Mouse (Mus musculus): ENCODE measurements at regions not wholly inside any gene's neighbourhood (a gene's known extent, or its start where the extent isn't known, plus 50 kb on each side); places are given as distances from the start of the nearest gene placed in this dataset.

DNA sequence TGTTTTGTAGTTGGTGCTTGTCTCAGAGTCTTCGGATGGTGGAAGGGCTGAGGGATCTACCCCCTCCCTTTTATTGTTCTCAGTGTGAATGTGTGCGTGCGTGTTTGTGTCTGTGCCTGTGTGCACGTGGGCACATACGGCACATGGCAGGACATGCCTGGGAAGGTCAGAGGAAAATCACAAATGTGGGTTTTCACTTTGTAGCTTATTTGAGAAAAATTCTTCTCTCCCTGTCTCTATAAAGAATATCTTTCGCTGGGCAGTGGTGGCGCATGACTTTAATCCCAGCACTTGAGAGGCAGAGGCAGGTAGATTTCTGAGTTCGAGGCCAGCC, 73.5 kb upstream of the Klf13 start:
- H3K27ac ChIP-seq (ENCODE audit: low read length), result no peak overlapping the region
- H3K9ac ChIP-seq (ENCODE audit: low read depth, low read length), result no peak overlapping the region
- no peaks in the 10 kb centered on the region for H3K27me3 ChIP-seq (replicated peaks; ENCODE audit: control insufficient read depth, insufficient read depth, low read length)
- ATAC-seq, result no peak
- 85% methylated on average over 8 of the region's 8 CpGs for WGBS
- no peaks in the 10 kb centered on the region for H3K9me3 ChIP-seq (ENCODE audit: control insufficient read depth, low read length)
- H3K4me1 ChIP-seq (ENCODE audit: control insufficient read depth, insufficient read depth, low read length), result no peaks in the 10 kb centered on the region
- H3K4me3 ChIP-seq (ENCODE audit: low read length), result no peak overlapping the region
- H3K36me3 ChIP-seq (ENCODE audit: control insufficient read depth, insufficient read depth, low read length), result no peaks in the 10 kb centered on the region
- no peak overlapping the region for H3K4me2 ChIP-seq (ENCODE audit: low read depth, low read length)

- H3K27me3 ChIP-seq (replicated peaks; ENCODE audit: control insufficient read depth, insufficient read depth, low read length), result no peaks in the 10 kb centered on the region
- WGBS, result 58% methylated on average over 13 of the region's 13 CpGs
- no peak overlapping the region for H3K4me2 ChIP-seq (ENCODE audit: low read depth, low read length)
Observed at GRCm38 (mm10) chr7:64011563-64012267, 73.0 kb upstream of the Klf13 start.

DNA sequence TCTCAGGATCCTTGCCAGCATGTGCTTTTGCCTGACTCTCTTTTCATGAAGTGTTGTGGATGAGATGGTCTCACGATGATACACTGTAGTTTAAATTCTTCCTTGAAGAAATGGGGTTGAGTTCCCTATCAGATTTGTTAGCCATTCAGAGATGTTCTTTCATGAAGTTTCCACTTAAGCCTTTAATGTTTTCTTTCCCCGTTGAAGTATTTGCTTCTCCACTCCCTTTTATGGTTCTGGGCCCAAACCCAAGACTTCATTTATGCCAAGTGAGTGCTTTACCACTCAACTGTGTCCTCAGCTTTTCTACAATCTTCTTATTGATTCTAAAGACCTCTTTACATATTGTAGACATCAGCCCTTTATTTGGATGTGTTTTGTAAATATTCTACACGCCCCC, 71.9 kb upstream of the Klf13 start:
- no peaks in the 10 kb centered on the region for H3K4me1 ChIP-seq (ENCODE audit: control insufficient read depth, insufficient read depth, low read length)
- H3K4me2 ChIP-seq (ENCODE audit: low read depth, low read length), result no peak overlapping the region
- H3K27ac ChIP-seq (ENCODE audit: low read length), result no peak overlapping the region
- WGBS, result 71% methylated on average over 3 of the region's 3 CpGs
- H3K27me3 ChIP-seq (replicated peaks; ENCODE audit: control insufficient read depth, insufficient read depth, low read length), result no peaks in the 10 kb centered on the region
- H3K36me3 ChIP-seq (ENCODE audit: control insufficient read depth, insufficient read depth, low read length), result no peaks in the 10 kb centered on the region
- H3K9ac ChIP-seq (ENCODE audit: low read depth, low read length), result no peak overlapping the region
- H3K9me3 ChIP-seq (ENCODE audit: control insufficient read depth, low read length), result no peaks in the 10 kb centered on the region
- ATAC-seq, result no peak
- no peak overlapping the region for H3K4me3 ChIP-seq (ENCODE audit: low read length)

More at GRCm38 (mm10) chr7:64011563-64012267, 73.0 kb upstream of the Klf13 start:
- Histone ChIP-seq H3K36me3 (ENCODE audit: control insufficient read depth, insufficient read depth, low read length) (no peaks in the 10 kb centered on the region), H3K4me3 (ENCODE audit: low read length) (no peak overlapping the region), H3K9me3 (ENCODE audit: control insufficient read depth, low read length) (no peaks in the 10 kb centered on the region), H3K4me1 (ENCODE audit: control insufficient read depth, insufficient read depth, low read length) (no peaks in the 10 kb centered on the region), H3K9ac (ENCODE audit: low read depth, low read length) (no peak overlapping the region), H3K27ac (ENCODE audit: low read length) (no peak overlapping the region)
- 0 out of 2 replicates have a peak, but pooled peaks have one; percentile 31 for ATAC-seq

DNA sequence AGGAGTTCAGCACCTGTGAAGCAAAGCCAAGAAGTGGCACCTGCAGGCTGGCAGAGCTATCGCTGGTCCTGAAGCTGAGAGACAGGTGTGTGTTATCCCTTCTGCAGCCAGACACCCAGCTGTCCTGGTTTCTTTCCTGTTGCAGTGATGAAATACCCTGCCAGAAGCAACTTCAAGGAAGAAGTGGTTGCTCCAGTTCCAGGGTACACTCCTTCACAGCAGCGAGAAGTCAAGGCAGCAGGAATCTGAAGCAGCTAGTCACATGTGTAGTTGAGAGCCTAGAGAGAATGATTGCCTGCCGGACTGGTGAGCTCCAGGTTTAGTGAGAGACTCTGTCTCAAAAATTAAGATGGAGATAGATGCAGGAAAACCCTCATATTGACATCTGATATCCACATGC, 69.1 kb upstream of the Klf13 start:
- H3K36me3 ChIP-seq (ENCODE audit: control insufficient read depth, insufficient read depth, low read length), result no peaks in the 10 kb centered on the region
- ATAC-seq, result no peak
- H3K9me3 ChIP-seq (ENCODE audit: control insufficient read depth, low read length), result no peaks in the 10 kb centered on the region
- H3K9ac ChIP-seq (ENCODE audit: low read depth, low read length), result no peak overlapping the region
- no peaks in the 10 kb centered on the region for H3K4me1 ChIP-seq (ENCODE audit: control insufficient read depth, insufficient read depth, low read length)
- H3K4me2 ChIP-seq (ENCODE audit: low read depth, low read length), result no peak overlapping the region
- H3K4me3 ChIP-seq (ENCODE audit: low read length), result no peak overlapping the region
- WGBS, result 64% methylated on average over 3 of the region's 3 CpGs
- H3K27me3 ChIP-seq (replicated peaks; ENCODE audit: control insufficient read depth, insufficient read depth, low read length), result no peaks in the 10 kb centered on the region
- no peak overlapping the region for H3K27ac ChIP-seq (ENCODE audit: low read length)

GRCm38 (mm10) chr7:64006935-64007334, 68.2 kb upstream of the Klf13 start:
- Histone ChIP-seq H3K4me3 (ENCODE audit: low read length) (no peak overlapping the region), H3K36me3 (ENCODE audit: control insufficient read depth, insufficient read depth, low read length) (no peaks in the 10 kb centered on the region), H3K4me1 (ENCODE audit: control insufficient read depth, insufficient read depth, low read length) (no peaks in the 10 kb centered on the region), H3K27me3 (replicated peaks; ENCODE audit: control insufficient read depth, insufficient read depth, low read length) (no peaks in the 10 kb centered on the region), H3K9ac (ENCODE audit: low read depth, low read length) (no peak overlapping the region), H3K27ac (ENCODE audit: low read length) (no peak overlapping the region), H3K9me3 (ENCODE audit: control insufficient read depth, low read length) (no peaks in the 10 kb centered on the region), H3K4me2 (ENCODE audit: low read depth, low read length) (no peak overlapping the region)
- no peak for ATAC-seq
- 90% methylated on average over 4 of the region's 4 CpGs for WGBS

DNA sequence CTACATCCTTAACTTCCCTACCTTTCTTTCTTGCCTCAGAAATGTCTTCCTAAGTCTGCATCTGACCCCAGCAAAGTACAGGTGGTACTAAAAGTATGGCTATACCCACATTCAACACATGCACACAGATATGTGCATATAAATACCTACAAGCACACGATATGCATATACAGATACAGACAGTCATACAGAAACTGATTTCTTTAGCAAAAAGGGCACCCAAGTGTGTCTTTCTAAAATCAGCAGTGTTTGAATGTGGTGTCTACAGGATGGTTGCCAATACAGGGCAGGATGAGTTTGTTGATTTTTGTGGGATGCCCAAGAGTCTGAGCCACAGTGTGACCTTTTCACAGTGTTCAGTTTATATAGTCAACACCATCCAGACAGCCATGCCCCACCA, 67.0 kb upstream of the Klf13 start:
- no peak for ATAC-seq
- no peaks in the 10 kb centered on the region for H3K27me3 ChIP-seq (replicated peaks; ENCODE audit: control insufficient read depth, insufficient read depth, low read length)
- no peak overlapping the region for H3K27ac ChIP-seq (ENCODE audit: low read length)
- no peaks in the 10 kb centered on the region for H3K4me1 ChIP-seq (ENCODE audit: control insufficient read depth, insufficient read depth, low read length)
- H3K4me2 ChIP-seq (ENCODE audit: low read depth, low read length), result no peak overlapping the region
- no peak overlapping the region for H3K4me3 ChIP-seq (ENCODE audit: low read length)
- no peak overlapping the region for H3K9ac ChIP-seq (ENCODE audit: low read depth, low read length)
- no peaks in the 10 kb centered on the region for H3K9me3 ChIP-seq (ENCODE audit: control insufficient read depth, low read length)
- WGBS, result 92% methylated on average over 1 of the region's 1 CpGs
- H3K36me3 ChIP-seq (ENCODE audit: control insufficient read depth, insufficient read depth, low read length), result no peaks in the 10 kb centered on the region

- Histone ChIP-seq H3K4me1 (ENCODE audit: control insufficient read depth, insufficient read depth, low read length) (no peaks in the 10 kb centered on the region), H3K4me3 (ENCODE audit: low read length) (no peak overlapping the region), H3K4me2 (ENCODE audit: low read depth, low read length) (no peak overlapping the region), H3K27me3 (replicated peaks; ENCODE audit: control insufficient read depth, insufficient read depth, low read length) (no peaks in the 10 kb centered on the region), H3K27ac (ENCODE audit: low read length) (no peak overlapping the region), H3K36me3 (ENCODE audit: control insufficient read depth, insufficient read depth, low read length) (no peaks in the 10 kb centered on the region), H3K9me3 (ENCODE audit: control insufficient read depth, low read length) (no peaks in the 10 kb centered on the region), H3K9ac (ENCODE audit: low read depth, low read length) (no peak overlapping the region)
- 88% methylated on average over 5 of the region's 5 CpGs for WGBS
- no peak for ATAC-seq
Observed at GRCm38 (mm10) chr7:64003904-64004303, 65.2 kb upstream of the Klf13 start.

DNA sequence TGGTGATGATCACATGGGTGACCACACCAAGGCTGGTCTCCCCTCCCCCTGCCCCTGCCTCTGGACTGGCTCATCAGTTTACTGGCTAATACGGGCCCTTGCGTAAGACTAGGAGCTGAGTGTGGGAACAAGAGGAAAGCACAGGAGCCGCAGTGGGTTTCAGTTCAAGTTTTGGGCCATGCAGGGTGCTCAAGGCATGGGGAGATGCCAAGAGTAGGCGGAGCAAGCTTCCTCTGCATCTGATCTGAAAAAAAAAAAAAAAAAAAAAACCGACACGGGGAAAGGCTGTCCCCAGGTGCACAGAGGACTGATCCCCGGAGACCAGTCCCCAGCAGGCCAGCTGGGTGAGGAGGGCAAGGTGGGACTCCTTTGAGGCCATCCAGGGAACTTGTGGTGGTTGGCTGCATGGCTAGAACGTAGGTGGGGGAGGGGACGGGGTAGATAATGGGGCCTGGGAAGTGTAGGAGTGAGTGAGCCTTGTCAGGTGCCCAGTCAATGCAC, 62.9 kb upstream of the Klf13 start:
- ATAC-seq, result no peak
- H3K4me3 ChIP-seq (ENCODE audit: low read length), result no peak overlapping the region
- H3K4me1 ChIP-seq (ENCODE audit: control insufficient read depth, insufficient read depth, low read length), result no peaks in the 10 kb centered on the region
- no peak overlapping the region for H3K27ac ChIP-seq (ENCODE audit: low read length)
- no peaks in the 10 kb centered on the region for H3K36me3 ChIP-seq (ENCODE audit: control insufficient read depth, insufficient read depth, low read length)
- no peak overlapping the region for H3K9ac ChIP-seq (ENCODE audit: low read depth, low read length)
- H3K4me2 ChIP-seq (ENCODE audit: low read depth, low read length), result no peak overlapping the region
- H3K9me3 ChIP-seq (ENCODE audit: control insufficient read depth, low read length), result no peaks in the 10 kb centered on the region
- H3K27me3 ChIP-seq (replicated peaks; ENCODE audit: control insufficient read depth, insufficient read depth, low read length), result no peaks in the 10 kb centered on the region
- 59% methylated on average over 9 of the region's 9 CpGs for WGBS

- H3K27ac ChIP-seq (ENCODE audit: low read length), result no peak overlapping the region
- no peak overlapping the region for H3K4me3 ChIP-seq (ENCODE audit: low read length)
- peak; percentile 36; the same call in 1 of the 2 replicates for ATAC-seq
- no peak overlapping the region for H3K4me2 ChIP-seq (ENCODE audit: low read depth, low read length)
- no peaks in the 10 kb centered on the region for H3K4me1 ChIP-seq (ENCODE audit: control insufficient read depth, insufficient read depth, low read length)
- no peaks in the 10 kb centered on the region for H3K27me3 ChIP-seq (replicated peaks; ENCODE audit: control insufficient read depth, insufficient read depth, low read length)
- WGBS, result 55% methylated on average over 6 of the region's 6 CpGs
- H3K36me3 ChIP-seq (ENCODE audit: control insufficient read depth, insufficient read depth, low read length), result no peaks in the 10 kb centered on the region
- no peak overlapping the region for H3K9ac ChIP-seq (ENCODE audit: low read depth, low read length)
- H3K9me3 ChIP-seq (ENCODE audit: control insufficient read depth, low read length), result no peaks in the 10 kb centered on the region
Observed at GRCm38 (mm10) chr7:63998995-63999960, 60.6 kb upstream of the Klf13 start.
